Mouse (Mus musculus) frontal cortex, postnatal 14 days (tissue): Measurements from ENCODE around the gene Prkcd.
"Not testable (repeated sequence)": the region's sequence is repeated elsewhere in the genome, so short reads cannot be mapped to it uniquely, and the experiment has no call there.

Experiments
- DNase-seq, 2 experiments: peaks; one replicate each; pipeline ENCODE4 v3.0.0; 2022; ENCODE audit warnings: low spot score in 2 of 2

Prkcd gene

DNA sequence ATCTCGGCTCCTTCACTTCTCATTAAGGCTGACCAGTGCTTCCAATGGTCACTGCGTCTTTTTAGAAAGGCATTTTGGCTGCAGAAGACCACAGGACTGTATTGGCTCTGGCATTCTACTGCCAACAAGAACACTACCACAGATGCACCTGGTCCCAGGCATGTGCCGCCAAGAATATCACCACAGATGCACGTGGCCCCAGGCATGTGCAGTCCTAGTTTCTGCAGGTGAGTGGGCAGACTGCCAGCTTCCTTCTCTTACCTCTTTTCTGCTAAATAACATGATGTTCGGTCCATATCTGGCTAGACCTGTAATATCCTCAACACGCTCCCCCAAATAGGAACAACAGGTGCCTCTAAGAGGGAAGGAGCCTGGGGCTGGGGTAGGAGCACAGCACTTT is 17.8 kb downstream of the Prkcd start:
- DNase-seq = no peak

DNA sequence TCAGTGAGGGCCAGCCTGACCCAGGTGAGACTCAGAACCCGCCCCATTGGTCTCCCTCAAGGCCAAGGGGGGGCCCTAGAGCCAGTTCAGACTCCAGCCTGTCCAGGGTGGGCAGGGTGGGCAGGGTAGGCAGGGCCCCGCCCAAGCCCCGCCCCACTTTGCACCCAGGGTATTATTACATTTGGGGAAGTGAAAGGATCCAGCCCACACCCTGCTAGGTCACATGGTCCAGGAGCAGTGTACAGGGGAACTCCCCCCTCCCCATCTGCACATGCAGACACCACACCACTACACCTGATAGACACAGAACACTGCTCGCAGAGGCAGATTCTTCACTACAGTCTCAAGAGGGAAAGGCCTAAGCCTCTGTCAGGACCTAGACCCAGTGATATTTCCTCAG is 18.3 kb downstream of the Prkcd start:
- DNase-seq = no peak

DNA sequence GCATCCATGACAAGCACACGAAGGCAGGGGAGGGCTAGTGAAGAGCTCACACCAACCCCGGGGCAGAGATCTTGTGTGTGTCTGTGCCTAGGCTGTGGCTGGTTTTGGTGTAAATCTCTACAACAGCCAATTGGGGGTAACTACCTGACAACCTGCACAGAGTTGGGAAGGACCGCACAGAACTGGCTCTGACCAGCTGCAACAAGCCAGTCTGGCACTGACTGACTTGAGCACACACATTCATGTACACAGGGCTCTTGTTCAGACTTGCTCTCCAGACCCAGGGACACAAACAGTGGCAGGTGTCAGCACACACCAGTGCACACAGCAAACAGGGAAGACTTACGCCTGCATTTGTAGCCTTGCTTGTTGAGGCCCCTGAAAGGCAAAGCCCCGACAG is 19.2 kb downstream of the Prkcd start:
- DNase-seq = no peak

DNA sequence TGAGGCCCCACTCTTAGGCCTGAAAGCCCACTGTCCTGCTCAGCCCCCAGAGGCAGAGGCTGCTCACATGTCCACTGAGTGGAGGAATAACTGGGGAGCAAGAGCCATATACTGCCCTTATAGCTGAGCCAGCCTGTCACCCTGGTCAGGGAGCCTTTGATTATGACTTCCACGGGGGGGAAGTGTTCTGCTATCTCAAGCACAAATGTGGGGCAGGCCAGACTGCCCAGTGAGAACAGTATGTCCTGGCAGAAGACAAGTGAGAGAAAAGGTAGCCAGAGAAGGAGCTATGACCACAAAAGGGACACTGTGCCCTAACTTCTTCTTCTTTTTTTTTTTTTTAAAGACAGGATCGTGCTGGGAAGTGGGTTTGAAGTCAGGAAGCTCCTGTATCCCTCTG is 28.9 kb downstream of the Prkcd start:
- no peak for DNase-seq

DNA sequence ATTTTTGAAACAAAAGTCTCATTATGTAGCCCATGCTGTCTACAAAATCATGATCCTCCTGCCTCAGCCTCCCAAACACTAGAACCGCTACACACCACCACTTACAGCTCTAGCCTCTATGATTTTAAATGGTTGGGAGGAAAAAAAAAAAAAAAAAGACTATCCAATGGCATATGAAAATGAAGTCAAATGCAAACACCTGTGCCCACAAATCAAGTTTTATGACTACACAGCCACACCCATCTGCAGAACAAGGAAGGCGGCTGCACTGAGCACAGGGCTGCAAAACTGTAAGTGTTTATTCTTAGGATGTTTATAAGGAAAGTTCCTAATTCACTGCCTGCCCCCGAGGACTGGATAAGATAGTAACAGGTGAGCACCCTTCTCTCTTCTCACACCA is 29.6 kb downstream of the Prkcd start:
- no peak for DNase-seq

DNA sequence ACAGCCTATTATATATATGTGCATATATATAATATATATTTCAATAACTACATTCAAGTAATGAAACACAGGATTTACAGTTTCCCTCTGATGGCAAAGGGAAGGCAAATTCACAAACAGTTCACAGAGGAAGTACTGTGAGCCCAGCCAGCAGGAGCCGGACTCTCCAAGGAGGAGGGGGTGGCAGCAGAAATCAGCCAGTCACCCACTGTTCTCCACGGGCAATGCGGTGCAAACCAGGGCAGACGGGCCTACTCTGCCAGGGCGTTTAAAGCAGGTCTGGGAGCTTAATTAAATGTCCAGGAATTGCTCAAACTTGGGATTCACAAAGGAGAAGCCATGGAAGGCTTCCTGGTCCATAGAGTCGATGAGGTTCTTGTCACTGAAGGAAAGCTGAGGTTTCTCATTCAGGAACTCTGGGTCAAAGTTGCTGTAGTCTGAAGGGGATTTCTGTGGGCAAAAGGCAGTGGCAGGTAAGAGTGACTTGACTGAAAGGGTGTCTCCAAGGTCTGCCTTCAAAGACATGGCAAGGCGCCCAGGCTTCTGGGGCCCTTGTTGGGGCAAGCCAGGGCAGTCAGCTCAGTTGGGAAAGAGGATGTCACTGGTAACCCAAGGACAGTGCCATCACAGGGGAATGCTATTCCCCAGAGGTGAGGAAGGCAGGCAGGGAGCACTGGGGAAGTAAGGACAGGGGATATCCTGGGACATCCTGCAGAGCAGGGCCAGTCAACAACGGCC is 30.3 kb downstream of the Prkcd start:
- DNase-seq = no peak

DNA sequence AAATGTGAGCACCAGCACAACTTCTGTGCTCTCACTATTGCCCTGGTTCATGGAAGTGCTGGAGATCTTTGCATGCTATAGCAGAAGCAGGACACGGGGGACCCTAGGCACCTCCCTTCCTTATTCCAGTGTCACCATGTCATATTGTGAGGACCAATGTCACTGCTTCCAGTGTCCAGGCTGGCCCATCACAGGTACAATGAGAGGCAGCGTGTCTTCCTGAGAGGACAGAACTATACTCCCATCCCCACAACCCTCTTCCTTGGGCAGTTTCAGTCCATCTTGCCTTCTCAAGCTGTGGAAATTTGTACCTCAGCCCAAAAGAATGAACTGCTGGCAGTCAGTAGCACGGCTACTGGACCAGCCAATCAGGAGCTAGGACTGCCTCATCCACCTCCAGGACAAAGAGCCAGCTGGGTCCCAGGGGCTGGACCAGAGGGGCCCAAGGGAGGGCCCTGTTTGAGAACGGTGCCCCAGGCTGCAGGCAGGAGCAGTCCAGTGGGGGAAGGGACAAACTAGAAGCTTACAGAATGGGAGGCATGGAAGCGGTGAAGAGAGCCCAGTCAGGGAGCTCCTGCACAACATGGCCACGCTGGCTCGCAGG is 31.8 kb downstream of the Prkcd start:
- peak in 1 of 2 experiments; percentile 34 for DNase-seq

DNA sequence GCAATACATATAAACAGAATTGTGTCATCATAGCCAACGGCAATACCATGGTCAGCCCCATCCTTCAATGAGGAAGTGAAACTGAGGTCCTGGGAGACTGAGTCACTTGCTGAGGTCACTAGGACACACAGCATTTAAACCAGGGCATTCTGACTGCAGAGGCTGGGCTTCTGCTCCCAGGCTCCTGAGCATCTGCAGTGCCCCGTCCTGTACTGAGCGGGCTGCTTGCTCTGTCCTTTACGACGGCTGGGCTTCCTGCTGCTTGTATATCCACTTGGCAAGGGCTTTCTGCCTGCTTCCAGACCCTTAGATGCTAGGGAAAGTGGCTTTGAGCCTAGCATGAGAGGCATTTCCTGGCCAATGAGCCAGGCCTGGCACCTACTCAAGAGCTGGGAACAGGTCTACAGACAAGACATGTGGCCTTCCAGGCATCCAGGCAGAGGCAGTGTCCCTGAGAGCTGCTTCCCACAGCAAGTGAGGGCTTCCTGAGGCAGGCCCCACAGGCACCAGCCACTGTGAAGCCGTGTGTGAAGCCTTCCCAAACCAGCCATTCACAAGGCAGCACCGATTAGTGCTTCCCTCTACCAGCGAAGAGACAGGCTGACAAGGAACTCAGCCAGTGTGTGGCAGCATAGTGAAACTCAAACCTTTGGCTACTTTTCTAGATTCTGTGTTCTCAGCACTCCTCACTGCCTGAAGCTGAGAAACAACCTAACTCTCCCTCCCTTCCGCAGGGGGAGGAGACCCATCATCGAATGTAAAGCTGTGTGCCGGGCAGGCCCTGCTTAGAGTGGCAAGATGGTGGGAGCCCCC is 32.5 kb downstream of the Prkcd start:
- DNase-seq = no peak

DNA sequence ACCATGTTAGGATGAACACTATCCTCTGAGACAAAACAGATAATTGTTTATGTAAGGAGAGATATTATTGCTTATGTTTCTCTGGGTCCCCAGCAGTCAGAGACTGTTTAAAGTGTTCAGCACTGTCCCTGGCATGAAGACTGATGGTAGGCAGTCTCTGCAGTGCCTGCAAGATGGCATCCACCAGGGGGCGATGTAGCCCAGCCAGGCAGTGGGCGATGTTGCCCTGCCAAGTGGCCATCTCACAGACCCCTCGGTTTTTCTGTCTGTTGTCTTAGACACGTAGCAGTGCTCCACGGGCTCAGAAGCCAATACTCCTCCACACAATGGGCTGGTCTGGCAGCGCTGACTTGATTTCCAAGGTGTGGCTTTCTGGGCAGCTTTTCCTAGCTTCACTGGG is 34.6 kb downstream of the Prkcd start:
- peak; percentile 46 to 67 for DNase-seq

DNA sequence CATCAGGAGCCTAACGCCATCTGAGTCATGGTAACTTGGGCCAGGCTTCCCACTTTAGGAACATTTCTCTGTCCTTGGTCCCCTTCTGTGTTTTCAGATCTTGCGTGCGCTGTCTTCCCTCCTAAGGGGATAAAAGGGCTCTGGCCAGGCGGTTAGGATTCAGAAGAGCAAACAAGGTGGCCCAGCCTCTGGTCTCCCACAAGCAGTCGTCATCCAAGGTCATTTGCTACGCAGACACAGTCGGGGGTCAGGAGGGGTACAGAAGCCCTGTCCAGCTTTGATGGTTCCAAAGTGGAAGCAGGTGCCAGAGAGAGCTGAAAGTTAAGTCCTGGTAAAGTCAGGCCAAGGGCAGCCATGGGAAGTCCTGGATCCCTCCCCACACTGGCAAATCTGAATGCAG is 35.1 kb downstream of the Prkcd start:
- DNase-seq = no peak

DNA sequence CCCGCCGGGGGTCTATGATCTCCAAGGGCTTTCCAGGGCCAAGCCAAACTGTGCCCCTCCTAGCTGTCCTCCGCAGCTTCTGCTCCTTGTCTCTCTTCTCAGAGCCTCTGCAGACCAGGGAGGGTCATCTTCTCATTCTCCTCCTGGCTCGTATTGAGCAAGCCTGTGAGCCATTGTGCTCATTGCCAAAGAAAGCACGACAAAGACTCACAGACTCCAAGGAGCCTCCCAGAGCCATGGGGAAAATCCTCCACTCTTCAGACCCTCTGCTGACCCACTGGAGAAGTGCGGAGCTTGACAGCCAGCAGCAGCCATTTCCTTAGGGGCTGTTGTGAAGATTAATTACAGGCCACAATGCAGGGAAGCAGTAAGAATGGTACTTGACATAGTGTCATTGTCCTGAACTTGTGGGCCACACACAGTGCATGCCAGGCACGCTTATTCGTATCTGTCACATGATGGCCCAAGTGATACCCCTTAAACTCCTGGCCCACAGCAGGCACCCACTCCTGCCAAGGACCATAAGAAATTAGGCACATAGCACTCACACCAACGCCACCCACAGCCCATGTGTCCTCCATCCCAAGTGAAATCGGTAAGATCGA is 35.9 kb downstream of the Prkcd start:
- DNase-seq = no peak

DNA sequence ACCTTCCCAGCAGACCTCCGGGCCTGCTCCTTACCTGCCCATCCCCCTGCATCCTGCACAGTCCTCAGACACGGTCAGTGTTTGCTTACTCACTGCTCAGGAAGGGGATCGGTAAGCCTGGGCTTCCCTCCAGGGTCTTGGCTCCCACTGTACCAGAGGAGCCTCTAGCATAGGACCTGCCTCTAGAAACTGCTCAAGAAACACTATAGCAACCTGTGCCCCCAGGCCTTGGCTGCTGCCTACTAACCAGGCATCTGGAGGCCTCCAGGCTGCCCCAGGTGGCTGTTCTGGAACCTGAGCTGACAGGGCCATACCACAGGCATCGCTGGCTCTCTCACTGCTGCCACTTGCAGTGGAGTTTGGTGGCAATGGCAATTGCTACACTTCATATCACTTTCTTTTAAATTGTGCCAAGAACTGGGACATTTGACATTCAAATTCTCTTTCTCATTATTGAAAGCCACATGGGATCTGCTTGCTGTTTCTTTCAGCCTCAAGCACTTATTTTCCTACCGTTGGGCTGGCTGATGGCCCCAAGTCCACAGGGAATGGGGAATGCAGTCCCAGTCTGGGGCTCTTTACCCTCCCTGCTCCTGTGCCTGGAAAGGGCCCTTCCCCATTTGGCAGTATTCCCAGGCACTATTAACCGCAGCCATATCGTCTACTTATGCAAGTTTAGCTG is 39.1 kb downstream of the Prkcd start:
- DNase-seq = no peak

DNA sequence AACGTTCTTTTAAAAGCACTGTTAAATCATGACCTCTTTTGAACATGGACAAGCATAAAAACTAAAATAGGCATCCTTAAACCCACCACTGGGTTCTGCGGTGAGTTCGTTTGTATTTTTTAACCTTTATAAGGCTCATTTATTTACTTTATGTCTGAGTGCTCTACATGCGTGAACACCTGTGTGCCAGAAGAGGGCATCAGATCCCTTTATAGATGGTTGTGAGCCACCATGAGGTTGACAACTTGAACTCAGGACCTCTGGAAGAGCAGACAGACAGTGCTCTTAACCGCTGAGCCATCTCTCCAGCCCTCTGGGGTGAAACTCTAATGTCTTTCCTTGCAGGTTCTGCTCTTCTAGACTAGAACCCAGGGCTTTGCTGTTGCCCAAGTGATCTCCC is 40.7 kb downstream of the Prkcd start:
- DNase-seq = no peak

DNA sequence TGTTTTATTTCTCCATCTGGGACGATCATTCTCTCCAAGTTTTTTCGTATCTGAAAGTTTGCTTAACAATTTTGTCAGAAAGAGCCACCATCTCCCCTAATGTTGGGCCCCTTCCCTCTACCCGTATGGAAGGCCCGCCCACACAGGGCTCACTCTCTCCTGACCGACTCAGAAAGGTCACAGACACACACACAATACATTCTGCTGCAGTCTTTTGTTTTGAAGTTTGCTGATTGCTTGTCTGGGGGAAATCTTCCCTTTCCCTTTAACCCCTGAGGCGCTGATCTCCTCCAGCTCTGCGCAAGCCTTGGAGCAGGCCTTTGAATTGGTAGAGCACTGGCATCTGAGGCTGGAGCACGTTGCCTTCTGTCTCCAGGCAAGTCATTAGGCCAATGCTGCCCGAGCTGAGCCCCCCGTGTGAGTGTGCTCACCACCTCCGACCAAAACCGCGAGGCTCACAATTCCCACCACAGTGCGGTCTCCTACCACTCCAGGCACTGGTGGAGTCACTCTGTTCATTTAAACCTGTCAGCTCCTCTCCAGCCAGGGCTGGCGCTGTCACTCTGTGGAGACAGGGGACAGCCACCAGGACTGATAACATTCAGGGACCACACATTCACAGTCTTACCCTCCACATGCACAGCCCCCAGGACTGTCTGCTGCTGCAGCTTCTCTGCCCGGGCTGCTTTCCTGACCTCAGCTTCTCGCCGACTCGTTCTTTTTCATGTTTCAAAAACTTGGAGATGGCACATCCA is 41.3 kb downstream of the Prkcd start:
- no peak for DNase-seq

DNA sequence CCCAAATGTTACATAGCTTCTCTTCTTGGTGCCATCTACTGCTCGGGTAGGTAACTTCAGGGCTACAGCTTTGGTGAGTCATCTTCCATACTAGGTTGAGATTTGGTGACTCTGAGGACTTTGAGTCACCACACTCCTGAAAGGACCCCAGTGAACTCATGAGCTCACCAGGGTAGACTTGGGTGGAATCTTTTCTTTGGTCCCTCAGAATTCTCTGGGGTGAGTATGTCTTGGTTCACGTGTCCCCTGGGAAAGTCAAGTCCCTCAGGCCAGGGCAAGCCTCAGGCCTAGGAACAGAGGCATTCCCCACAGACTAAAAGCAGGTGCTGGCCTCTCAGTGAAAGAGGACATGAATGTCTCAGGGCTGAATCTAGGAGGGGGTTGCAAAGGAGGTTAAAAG is 41.9 kb downstream of the Prkcd start:
- DNase-seq = no peak

DNA sequence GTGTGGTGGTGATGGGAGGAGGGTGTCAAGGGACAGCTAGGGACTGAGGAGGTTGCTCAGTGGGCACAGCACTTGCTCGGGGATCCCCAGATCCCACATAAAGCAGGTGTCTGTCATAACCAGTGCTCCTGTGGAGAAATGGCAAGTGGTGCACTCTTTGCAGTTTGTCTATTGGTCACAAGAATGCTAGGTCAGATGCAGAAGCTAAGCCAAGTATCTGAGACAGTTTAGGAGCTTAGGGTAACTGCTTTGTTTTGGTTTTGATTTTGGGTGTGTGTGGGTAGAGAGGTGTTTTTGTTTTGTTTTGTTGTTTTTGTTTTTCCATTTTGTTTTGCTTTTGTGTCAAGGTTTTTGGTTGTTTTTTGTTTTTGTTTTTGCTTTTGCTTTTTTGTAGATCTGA is 44.8 kb downstream of the Prkcd start:
- no peak for DNase-seq

DNA sequence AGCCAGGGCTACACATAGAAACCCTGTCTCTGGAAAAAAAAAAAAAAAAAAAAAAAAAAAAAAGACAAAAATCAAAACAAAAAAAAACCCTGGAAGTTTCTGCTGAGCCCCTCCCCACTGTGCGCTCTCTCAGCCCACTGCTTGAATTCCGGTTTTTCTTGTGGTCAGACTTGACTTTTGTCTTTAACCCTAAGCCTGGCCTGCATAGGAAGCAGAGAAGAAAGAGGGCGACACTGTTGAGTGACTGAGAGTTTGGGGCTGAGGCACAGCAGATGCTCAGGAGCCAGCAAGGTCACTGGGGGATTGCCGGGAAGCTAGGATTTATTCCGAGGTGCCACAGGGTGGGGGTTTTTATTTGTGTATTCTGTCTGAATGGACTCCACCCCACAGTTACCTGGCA is 46.1 kb downstream of the Prkcd start:
- no peak for DNase-seq

DNA sequence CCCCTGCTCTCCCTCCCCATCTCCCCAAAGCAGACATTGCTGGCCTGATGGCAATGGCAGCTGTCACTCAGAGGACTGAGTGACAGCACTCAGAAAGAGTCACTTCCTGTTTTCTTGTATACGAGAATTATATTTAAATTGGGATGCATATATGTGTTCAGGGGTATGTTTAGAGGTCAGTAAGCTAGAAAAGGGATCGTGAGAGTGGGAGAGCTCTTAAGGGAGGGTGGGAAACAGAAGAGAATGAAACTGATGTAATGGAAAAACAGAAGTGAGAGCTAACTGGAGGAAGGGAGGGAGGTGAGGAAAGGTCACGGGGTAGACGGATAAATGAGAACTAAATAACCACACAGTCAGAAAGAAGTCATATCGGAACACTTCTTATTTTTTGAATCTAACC is 46.8 kb downstream of the Prkcd start:
- DNase-seq = no peak

DNA sequence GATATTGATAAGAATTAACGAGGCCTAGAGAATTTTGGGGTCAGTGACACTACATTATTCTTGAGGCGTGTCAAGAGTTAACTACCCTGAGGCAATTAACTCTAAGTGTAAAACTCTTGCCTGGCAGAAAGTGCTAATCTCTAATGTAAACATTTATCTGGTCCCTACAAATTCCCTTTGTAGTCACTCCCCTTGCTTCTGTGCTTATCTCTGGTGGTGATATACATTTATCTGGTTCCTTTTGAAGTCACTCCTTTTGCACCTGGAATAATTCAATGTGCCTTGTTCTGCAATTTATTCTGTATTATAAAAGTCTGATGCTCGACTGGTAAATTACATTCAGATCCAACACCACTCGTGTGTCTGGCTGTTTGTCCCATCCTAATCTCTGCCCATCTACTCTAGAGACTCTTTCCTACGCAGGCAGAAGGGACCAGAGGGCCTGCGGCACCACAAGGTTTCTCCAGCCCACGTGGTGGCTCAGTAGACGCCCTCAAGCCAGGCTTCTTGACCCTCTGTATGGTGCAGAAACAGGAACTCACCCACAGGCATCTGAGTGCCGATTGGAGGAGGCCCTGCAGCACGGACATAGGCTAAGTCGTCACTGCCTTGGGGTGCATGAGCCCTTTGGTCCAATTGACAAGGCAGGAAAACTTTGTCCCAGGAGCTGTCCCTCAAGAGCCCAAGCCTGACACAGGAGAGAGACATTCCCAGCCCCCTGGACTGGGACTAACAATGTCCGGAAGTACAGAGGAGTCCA is 48.5 kb downstream of the Prkcd start:
- not testable (repeated sequence) for DNase-seq

DNA sequence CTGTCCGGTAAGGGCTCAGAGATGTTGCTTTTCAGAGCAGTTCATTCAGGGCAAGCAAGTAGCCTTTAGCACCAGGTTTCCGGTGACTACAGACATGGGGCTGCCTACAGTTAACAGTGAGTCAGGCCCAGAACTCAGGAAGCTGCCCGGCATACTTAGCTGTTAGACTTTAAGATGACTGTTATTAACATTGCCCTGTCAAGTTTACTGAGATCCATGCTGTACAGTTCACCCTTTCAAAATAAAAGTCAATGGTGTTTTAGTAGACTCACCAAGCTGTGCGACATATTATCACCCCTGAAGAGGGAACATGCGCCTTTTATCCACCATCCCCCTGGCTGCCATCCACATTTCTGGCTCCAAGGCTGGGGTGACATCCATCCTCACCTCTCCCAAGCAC is 49.8 kb downstream of the Prkcd start:
- DNase-seq = no peak

DNA sequence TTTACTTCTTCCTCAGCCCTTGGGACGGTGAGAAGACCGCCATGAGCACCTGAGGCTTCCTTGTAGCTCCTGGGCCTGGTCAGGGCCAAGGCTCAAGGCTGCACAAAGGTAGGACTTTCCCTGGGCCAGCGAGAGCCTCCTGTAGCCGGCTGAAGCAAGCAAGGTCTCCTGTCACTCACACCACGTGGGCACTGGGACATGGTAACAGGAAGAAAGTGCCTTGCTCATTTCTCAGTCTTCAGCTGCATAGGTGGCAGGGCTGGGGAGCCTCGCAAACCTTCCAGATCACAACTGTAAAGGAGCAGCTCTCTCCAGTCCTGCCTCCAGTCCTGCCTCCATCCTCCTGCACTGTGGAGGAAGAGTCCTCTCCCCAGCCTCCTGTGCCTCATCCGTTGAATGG is 50.2 kb downstream of the Prkcd start:
- DNase-seq = no peak
